Mouse (Mus musculus) neural tube, embryonic 12.5 days (tissue): Measurements from ENCODE around the gene Cdhr2. TPM values are rescaled to one million over a fixed set of nuclear protein-coding genes. Genes with fewer than 3 reads are reported as not detected.

Source experiments
- ATAC-seq: fragments of 200-750 bp; cut with Nextera tagmentation; 2 replicates; pipeline ENCODE4 v1.8.0; 2017; ENCODE audit warnings: low read depth, mild to moderate bottlenecking, moderate TSS enrichment, moderate library complexity; ENCODE audit not compliant: low FRiP score
- H3K27ac ChIP-seq: fragments of 300-500 bp; sonication (generic); 2 replicates; pipeline ENCODE4 v1.5.1; 2016
- H3K27me3 ChIP-seq: fragments of 300-500 bp; sonication (generic); replicated peaks from 2 replicates; pipeline ENCODE4 v1.6.1; 2016; ENCODE audit warnings: mild to moderate bottlenecking
- H3K36me3 ChIP-seq: fragments of 300-500 bp; sonication (generic); 2 replicates; pipeline ENCODE4 v1.6.1; 2016; ENCODE audit warnings: mild to moderate bottlenecking
- H3K4me1 ChIP-seq: fragments of 300-500 bp; sonication (generic); 2 replicates; pipeline ENCODE4 v1.6.1; 2016
- H3K4me2 ChIP-seq: fragments of 300-500 bp; sonication (generic); replicated peaks from 2 replicates; pipeline ENCODE4 v1.6.1; 2016; ENCODE audit warnings: mild to moderate bottlenecking
- H3K4me3 ChIP-seq: fragments of 300-500 bp; sonication (generic); 2 replicates; pipeline ENCODE4 v1.5.1; 2016
- H3K9ac ChIP-seq: fragments of 300-500 bp; sonication (generic); 2 replicates; pipeline ENCODE4 v1.6.1; 2016; ENCODE audit warnings: mild to moderate bottlenecking
- H3K9me3 ChIP-seq: fragments of 300-500 bp; sonication (generic); 2 replicates; pipeline ENCODE4 v1.6.1; 2016; ENCODE audit warnings: mild to moderate bottlenecking
- WGBS: fragments of 180-500 bp; shearing (Covaris S2); methylation state at CpG from one replicate; pipeline ENCODE4 v1.1.7; 2016; 5-methylcytosine and 5-hydroxymethylcytosine counted together
- polyA plus RNA-seq: library from polyadenylated mRNA; unstranded; fragments of >200 nt; fragmentation: Nextera tagmentation; extraction: Ambion mirVana; gene quantifications from 2 replicates; pipeline ENCODE4 v1.2.1, GENCODE M21; 2016

The Cdhr2 gene
- polyA plus RNA-seq, 1 experiment from 2014 or later, result 0.09 TPM

DNA sequence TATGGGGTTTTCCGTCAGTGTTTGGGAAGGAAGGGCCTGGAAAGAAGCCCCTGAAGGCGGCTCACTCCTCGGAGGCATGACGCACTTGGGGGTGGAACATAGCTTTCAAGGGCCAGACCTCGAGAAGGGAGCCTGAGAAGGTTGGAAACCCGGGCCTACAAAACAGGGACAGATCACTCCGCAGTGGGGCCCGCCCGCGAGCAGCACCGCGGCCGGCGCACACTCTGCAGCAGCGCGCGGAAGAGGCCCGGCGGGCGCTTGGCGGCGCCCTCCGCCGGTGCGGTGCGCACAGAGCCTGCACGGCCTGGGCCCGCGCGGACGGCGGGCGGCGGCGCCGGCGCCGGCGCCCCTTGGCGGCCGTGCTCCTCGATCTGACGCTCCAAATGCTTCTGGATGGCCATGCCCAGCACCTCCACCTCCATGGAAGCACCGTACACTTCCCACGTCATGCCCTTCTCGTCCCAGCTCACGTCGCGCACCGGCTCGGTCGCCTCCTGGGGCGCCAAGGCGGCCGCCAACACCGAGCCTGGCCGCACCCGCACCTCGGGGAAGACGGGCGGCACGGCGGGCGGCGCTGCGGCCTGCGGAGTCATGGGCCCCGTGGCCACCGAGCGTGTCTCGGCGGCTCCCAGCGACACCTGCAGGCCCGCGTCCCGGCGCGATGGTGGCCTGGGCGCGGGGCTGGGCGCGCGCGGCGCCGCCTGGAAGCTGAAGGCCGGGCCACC, 36.4 kb downstream of the Cdhr2 start:
- Histone ChIP-seq H3K36me3 (peaks cover 42% of the 10 kb centered on the region), H3K9me3 (no peaks in the 10 kb centered on the region), H3K9ac (peak overlapping the region; percentile 38; the same call in 1 of the 2 replicates), H3K4me2 (peak overlapping the region; percentile 53), H3K4me3 (peak overlapping the region; percentile 25), H3K4me1 (peaks cover 12% of the 10 kb centered on the region; the same call in 1 of the 2 replicates), H3K27me3 (peaks cover 45% of the 10 kb centered on the region), H3K27ac (no peak overlapping the region)
- 2% methylated on average over 86 of the region's 87 CpGs for WGBS
- peak; percentile 23; the same call in 1 of the 2 replicates for ATAC-seq

DNA sequence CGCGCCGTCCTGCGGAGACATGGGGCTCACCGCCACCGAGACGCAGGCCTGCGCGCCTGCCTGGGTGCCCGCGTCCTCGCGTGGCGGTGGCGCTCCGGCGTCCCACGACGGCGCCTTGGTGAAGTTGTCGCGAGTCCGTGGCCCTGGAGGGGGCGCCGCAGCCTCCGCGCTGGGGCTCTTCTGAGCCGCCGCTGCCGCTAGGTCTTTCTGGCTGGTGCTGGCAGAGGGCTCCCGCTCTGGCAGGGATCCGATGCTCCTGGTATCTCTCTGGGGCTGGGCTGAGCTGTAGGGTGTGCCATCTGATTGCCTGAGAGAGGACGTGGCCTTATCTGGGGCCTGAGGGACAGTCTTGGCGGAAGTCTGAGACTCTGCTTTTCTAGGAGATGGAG, 36.9 kb downstream of the Cdhr2 start:
- H3K9me3 ChIP-seq, result no peaks in the 10 kb centered on the region
- peaks cover 12% of the 10 kb centered on the region; the same call in 1 of the 2 replicates for H3K4me1 ChIP-seq
- H3K9ac ChIP-seq, result 0 out of 2 replicates have a peak overlapping the region, but pooled peaks have one; percentile 38
- 4% methylated on average over 34 of the region's 34 CpGs for WGBS
- ATAC-seq, result no peak
- peak overlapping the region; percentile 25 for H3K4me3 ChIP-seq
- H3K36me3 ChIP-seq, result peaks cover 42% of the 10 kb centered on the region
- no peak overlapping the region for H3K27ac ChIP-seq
- peak overlapping the region; percentile 53 for H3K4me2 ChIP-seq
- H3K27me3 ChIP-seq, result peaks cover 45% of the 10 kb centered on the region

DNA sequence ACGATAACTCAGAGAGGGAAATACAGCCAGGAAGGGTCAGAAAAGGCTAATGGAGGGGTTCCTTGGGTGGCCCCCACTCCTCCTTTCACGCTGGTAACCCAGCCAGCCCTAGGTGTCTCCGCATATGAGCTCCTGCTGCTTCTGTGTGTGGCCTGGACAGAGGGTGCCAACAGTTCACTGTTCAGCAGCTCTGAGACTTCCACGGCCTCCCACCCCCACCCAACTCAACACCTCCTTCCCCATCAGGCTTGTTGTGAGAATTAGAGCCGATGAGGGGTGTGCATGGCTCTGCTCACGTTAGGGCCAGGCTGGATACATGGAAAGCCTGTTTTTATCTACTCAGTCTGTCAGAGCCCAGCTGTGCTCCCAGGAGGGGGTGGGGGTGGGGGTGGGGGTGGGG, 44.8 kb downstream of the Cdhr2 start:
- Histone ChIP-seq H3K4me2 (peak overlapping the region; percentile 77; the same call in 1 of the 2 replicates), H3K4me3 (no peak overlapping the region)

DNA sequence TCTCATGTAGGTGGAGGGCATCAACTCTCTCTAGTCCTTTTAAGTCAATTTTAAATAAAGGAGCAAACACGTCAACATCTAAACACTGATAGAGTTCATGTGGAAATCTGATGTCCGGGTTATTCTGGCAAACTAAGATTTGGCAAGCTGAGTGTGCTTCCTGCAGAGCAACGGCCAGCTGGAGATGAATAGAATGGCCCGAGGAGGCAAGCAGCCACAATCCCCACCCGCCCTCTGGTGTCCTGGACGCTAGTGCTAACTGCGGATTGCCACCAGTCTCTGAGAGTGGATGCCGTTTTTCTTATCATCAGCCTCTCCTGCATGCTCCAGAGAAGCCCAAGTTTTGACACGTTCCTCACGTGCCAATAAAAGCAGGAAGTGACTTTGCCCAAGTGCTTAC, 45.6 kb downstream of the Cdhr2 start:
- H3K4me3 ChIP-seq, result no peak overlapping the region
- H3K36me3 ChIP-seq, result no peaks in the 10 kb centered on the region
- 0 out of 2 replicates have a peak overlapping the region, but pooled peaks have one; percentile 17 for H3K9ac ChIP-seq
- WGBS, result 48% methylated on average over 10 of the region's 10 CpGs
- peaks cover 31% of the 10 kb centered on the region for H3K4me1 ChIP-seq
- H3K27ac ChIP-seq, result no peak overlapping the region
- peak overlapping the region; percentile 77 for H3K4me2 ChIP-seq
- H3K9me3 ChIP-seq, result no peaks in the 10 kb centered on the region
- H3K27me3 ChIP-seq, result peaks cover 25% of the 10 kb centered on the region
- ATAC-seq, result no peak

More for the DNA sequence above, 44.8 kb downstream of the Cdhr2 start:
- Histone ChIP-seq H3K36me3 (0 out of 2 replicates have a peak, but pooled peaks cover 2% of the 10 kb centered on the region), H3K27ac (no peak overlapping the region), H3K9ac (0 out of 2 replicates have a peak overlapping the region, but pooled peaks have one; percentile 8), H3K27me3 (peaks cover 20% of the 10 kb centered on the region), H3K4me1 (peaks cover 36% of the 10 kb centered on the region), H3K9me3 (no peaks in the 10 kb centered on the region)
- ATAC-seq, result no peak
- WGBS, result 43% methylated on average over 6 of the region's 6 CpGs

DNA sequence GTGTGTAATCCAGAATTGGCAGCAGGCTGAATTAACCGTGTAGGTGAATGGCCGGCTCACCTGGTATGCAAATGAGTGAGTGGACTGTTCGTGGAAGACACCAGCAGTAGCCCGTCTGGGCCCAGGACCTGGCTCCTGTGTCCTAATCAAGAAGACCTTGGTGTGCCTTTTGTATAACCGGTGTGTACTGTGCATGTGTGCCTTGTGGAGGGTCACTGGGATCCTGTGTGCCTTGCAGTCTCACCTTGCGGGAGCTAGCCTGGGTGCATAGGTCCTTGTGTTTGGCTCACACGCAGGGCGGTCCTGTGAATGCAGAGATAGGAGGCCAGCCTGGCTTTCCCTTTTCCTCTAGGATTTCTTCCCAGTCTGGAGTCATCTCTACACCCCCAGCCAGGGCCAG, 46.9 kb downstream of the Cdhr2 start:
- Histone ChIP-seq H3K27me3 (peaks cover 36% of the 10 kb centered on the region), H3K4me2 (peak overlapping the region; percentile 77), H3K4me1 (peaks cover 31% of the 10 kb centered on the region), H3K9me3 (no peaks in the 10 kb centered on the region), H3K36me3 (no peaks in the 10 kb centered on the region), H3K9ac (peak overlapping the region; percentile 80), H3K27ac (no peak overlapping the region), H3K4me3 (peak overlapping the region; percentile 72)
- 87% methylated on average over 8 of the region's 8 CpGs for WGBS
- no peak for ATAC-seq

GRCm38 (mm10) chr13:54748721-54749060, 47.4 kb downstream of the Cdhr2 start:
- H3K4me1 ChIP-seq, result peaks cover 31% of the 10 kb centered on the region
- H3K9ac ChIP-seq, result peak overlapping the region; percentile 80
- WGBS, result 46% methylated on average over 10 of the region's 10 CpGs
- H3K4me3 ChIP-seq, result peak overlapping the region; percentile 72
- no peak overlapping the region for H3K27ac ChIP-seq
- peaks cover 41% of the 10 kb centered on the region for H3K27me3 ChIP-seq
- peak overlapping the region; percentile 77 for H3K4me2 ChIP-seq
- no peaks in the 10 kb centered on the region for H3K9me3 ChIP-seq
- H3K36me3 ChIP-seq, result no peaks in the 10 kb centered on the region
- peak; percentile 58 for ATAC-seq

DNA sequence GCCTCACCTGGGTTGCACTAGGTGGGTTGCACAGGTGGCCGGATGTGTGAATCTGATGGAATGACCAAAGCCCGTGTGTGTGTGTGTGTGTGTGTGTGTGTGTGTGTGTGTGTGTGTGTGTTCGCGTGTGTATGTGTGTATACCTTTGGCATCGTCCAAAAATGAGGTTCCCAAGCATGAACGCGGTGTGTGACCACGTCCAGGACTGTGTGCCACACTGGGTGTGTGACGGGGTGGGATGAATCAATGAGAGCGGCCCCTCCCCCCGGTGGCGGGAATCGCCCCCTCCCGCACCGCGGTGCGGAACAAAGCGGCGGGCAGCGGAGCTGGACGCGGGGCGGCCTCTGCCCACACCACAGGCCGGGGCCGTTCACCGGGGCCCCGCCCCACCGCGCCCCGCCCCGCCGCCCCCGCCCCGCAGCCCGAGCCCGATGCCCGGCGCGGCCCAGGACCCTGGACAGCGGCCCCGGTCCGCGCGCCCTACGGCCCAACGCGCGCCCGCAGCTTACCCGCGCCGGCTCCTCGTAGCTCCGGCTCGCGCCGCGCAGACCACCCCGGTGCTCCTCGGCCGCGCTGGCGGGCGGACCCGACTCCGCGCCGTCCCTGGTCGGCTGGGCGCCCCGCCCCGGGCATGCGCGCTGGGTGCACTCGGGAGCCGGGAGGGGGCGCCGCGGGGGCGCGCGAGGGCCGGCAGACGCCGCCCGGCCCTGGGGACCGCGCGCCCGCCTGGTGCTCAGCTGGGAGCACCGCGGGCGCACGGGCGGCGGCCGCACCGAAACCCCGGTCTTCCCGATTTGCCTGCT, 48.0 kb downstream of the Cdhr2 start:
- 1% methylated on average over 97 of the region's 100 CpGs for WGBS
- H3K4me2 ChIP-seq, result peak overlapping the region; percentile 77
- ATAC-seq, result peak; percentile 78
- H3K9me3 ChIP-seq, result no peaks in the 10 kb centered on the region
- H3K4me1 ChIP-seq, result peaks cover 31% of the 10 kb centered on the region
- peak overlapping the region; percentile 80 for H3K9ac ChIP-seq
- H3K4me3 ChIP-seq, result peak overlapping the region; percentile 72
- peaks cover 44% of the 10 kb centered on the region for H3K27me3 ChIP-seq
- H3K27ac ChIP-seq, result peak overlapping the region; percentile 57; the same call in 1 of the 2 replicates
- H3K36me3 ChIP-seq, result no peaks in the 10 kb centered on the region

- 2% methylated on average over 29 of the region's 29 CpGs for WGBS
- Histone ChIP-seq H3K9ac (peak within 1 kb of the TSS; percentile 80), H3K27me3 (peaks cover 44% of the 10 kb centered on the region), H3K4me2 (peak within 1 kb of the TSS; percentile 77), H3K27ac (peak within 1 kb of the TSS; percentile 57; the same call in 1 of the 2 replicates), H3K9me3 (no peaks in the 10 kb centered on the region), H3K4me1 (peaks cover 35% of the 10 kb centered on the region), H3K36me3 (no peaks in the 10 kb centered on the region), H3K4me3 (peak within 1 kb of the TSS; percentile 72)
- peak; percentile 81 for ATAC-seq
Observed at GRCm38 (mm10) chr13:54749864-54750411, 48.7 kb downstream of the Cdhr2 start, which contains the start of gene Gprin1. Gene Gprin1, minus strand, starts transcription at chr13:54749874.

DNA sequence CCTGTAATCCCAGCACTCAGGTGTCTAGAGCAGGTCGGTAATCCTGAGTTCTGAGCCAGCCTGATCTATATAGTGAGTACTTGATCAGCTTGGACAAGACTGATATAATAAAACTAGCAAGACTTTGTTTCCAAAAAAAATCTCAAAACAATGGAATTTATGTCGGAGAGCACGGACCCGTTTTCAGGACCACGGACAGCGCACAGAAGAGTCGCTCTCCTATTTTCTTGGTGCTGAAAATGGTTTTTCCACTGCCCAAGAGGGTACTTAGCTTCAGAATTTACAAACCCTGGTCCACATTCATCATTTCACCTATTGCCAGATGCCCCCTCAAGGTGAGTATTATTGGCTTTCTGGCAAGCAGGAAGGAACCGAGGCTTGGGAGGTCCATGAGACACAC, 49.4 kb downstream of the Cdhr2 start:
- Histone ChIP-seq H3K27me3 (peaks cover 44% of the 10 kb centered on the region), H3K36me3 (no peaks in the 10 kb centered on the region), H3K4me1 (peaks cover 43% of the 10 kb centered on the region), H3K9me3 (no peaks in the 10 kb centered on the region), H3K9ac (no peak overlapping the region), H3K27ac (no peak overlapping the region), H3K4me3 (no peak overlapping the region), H3K4me2 (no peak overlapping the region)
- ATAC-seq, result no peak
- WGBS, result 4% methylated on average over 8 of the region's 8 CpGs

- Histone ChIP-seq H3K27me3 (peaks cover 46% of the 10 kb centered on the region), H3K4me3 (no peak overlapping the region), H3K9me3 (no peaks in the 10 kb centered on the region), H3K4me1 (peaks cover 34% of the 10 kb centered on the region), H3K27ac (no peak overlapping the region), H3K4me2 (no peak overlapping the region), H3K9ac (no peak overlapping the region), H3K36me3 (no peaks in the 10 kb centered on the region)
- WGBS, result 71% methylated on average over 10 of the region's 10 CpGs
- no peak for ATAC-seq
Observed at GRCm38 (mm10) chr13:54752656-54753055, 51.4 kb downstream of the Cdhr2 start.

GRCm38 (mm10) chr13:54753733-54754132, 52.5 kb downstream of the Cdhr2 start:
- Histone ChIP-seq H3K27ac (no peak overlapping the region), H3K36me3 (no peaks in the 10 kb centered on the region), H3K9me3 (no peaks in the 10 kb centered on the region), H3K4me3 (no peak overlapping the region), H3K4me2 (no peak overlapping the region), H3K9ac (no peak overlapping the region), H3K4me1 (peaks cover 33% of the 10 kb centered on the region; the same call in 1 of the 2 replicates), H3K27me3 (peaks cover 39% of the 10 kb centered on the region)
- 71% methylated on average over 6 of the region's 6 CpGs for WGBS
- no peak for ATAC-seq
